Mouse (Mus musculus) hindbrain, embryonic 11.5 days (tissue): ENCODE measurements around the gene Rassf8. TPM values are rescaled to one million over a fixed set of nuclear protein-coding genes. Genes with fewer than 3 reads are reported as not detected.

Experiments used
- ATAC-seq: fragments of 200-750 bp; cut with Nextera tagmentation; 2 replicates; pipeline ENCODE4 v1.8.0; 2017; ENCODE audit warnings: mild to moderate bottlenecking, moderate TSS enrichment, moderate library complexity; ENCODE audit not compliant: low FRiP score
- DNase-seq: peaks from one replicate; pipeline ENCODE4 v3.0.0-alpha.2; 2015; ENCODE audit warnings: low spot score
- H3K27ac ChIP-seq: fragments of 300-500 bp; sonication (generic); 2 replicates; pipeline ENCODE4 v1.5.1; 2014; ENCODE audit warnings: mild to moderate bottlenecking, low read depth, low read length
- H3K27me3 ChIP-seq: fragments of 300-500 bp; sonication (generic); 2 replicates; pipeline ENCODE4 v1.6.1; 2014; ENCODE audit warnings: mild to moderate bottlenecking, low read length, moderate library complexity, mixed read lengths; ENCODE audit not compliant: control insufficient read depth, insufficient read depth
- H3K36me3 ChIP-seq: fragments of 300-500 bp; sonication (generic); 2 replicates; pipeline ENCODE4 v1.6.1; 2014; ENCODE audit warnings: mild to moderate bottlenecking, low read length, moderate library complexity, mixed read lengths; ENCODE audit not compliant: control insufficient read depth, insufficient read depth
- H3K4me1 ChIP-seq: fragments of 300-500 bp; sonication (generic); replicated peaks from 2 replicates; pipeline ENCODE4 v1.6.1; 2014; ENCODE audit warnings: low read length, mixed read lengths; ENCODE audit not compliant: control insufficient read depth, insufficient read depth
- H3K4me2 ChIP-seq: fragments of 300-500 bp; sonication (generic); replicated peaks from 2 replicates; pipeline ENCODE4 v1.6.1; 2014; ENCODE audit warnings: mild to moderate bottlenecking, low read depth, low read length
- H3K4me3 ChIP-seq: fragments of 300-500 bp; sonication (generic); 2 replicates; pipeline ENCODE4 v1.5.1; 2014; ENCODE audit warnings: low read depth, low read length
- H3K9ac ChIP-seq: fragments of 300-500 bp; sonication (generic); 2 replicates; pipeline ENCODE4 v1.6.1; 2014; ENCODE audit warnings: low read depth, low read length
- H3K9me3 ChIP-seq: fragments of 300-500 bp; sonication (generic); 2 replicates; pipeline ENCODE4 v1.6.1; 2016; ENCODE audit warnings: low read length; ENCODE audit not compliant: control insufficient read depth
- WGBS: fragments of 180-500 bp; shearing (Covaris S2); extraction: QIAGEN DNeasy Blood & Tissue Kit; methylation state at CpG from one replicate; pipeline ENCODE4 v1.1.7; 2014; 5-methylcytosine and 5-hydroxymethylcytosine counted together
- polyA plus RNA-seq: library from polyadenylated mRNA; unstranded; fragments of >200 nt; fragmentation: Nextera tagmentation; extraction: Ambion mirVana; gene quantifications from 2 replicates; pipeline ENCODE4 v1.2.1, GENCODE M21; 2014

Gene Rassf8
- 4.2 and 7.0 TPM in 2 replicates for polyA plus RNA-seq

- under 1% methylated on average over 26 of the region's 71 CpGs for whole genome bisulfite sequencing
- H3K4me2 ChIP-seq: peak within 1 kb of the TSS; percentile 74
- peaks cover 5% of the 10 kb centered on the region; the same call in 1 of the 2 replicates for H3K4me1 ChIP-seq
- H3K27me3 ChIP-seq: no peaks in the 10 kb centered on the region
- no peaks in the 10 kb centered on the region for H3K9me3 ChIP-seq
- peak within 1 kb of the TSS; percentile 63 for H3K4me3 ChIP-seq
- DNase-seq (peak; percentile 90), ATAC-seq (peak; percentile 97)
- peak within 1 kb of the TSS; percentile 79 for H3K27ac ChIP-seq
- H3K9ac ChIP-seq: peak within 1 kb of the TSS; percentile 70
- no peaks in the 10 kb centered on the region for H3K36me3 ChIP-seq
Measured at GRCm38 (mm10) chr6:145746132-145746849, at the start of gene Rassf8. Gene Rassf8 (plus strand): TSS chr6:145746748.

GRCm38 (mm10) chr6:145701021-145701540, 45.5 kb upstream of the Rassf8 start:
- no peak overlapping the region for H3K4me3 ChIP-seq
- H3K27me3 ChIP-seq: no peaks in the 10 kb centered on the region
- no peaks in the 10 kb centered on the region for H3K9me3 ChIP-seq
- 30% methylated on average over 8 of the region's 8 CpGs for WGBS
- ATAC-seq (no peak), DNase-seq (no peak)
- no peak overlapping the region for H3K9ac ChIP-seq
- H3K4me1 ChIP-seq: no peaks in the 10 kb centered on the region
- no peaks in the 10 kb centered on the region for H3K36me3 ChIP-seq
- H3K27ac ChIP-seq: no peak overlapping the region
- no peak overlapping the region for H3K4me2 ChIP-seq

GRCm38 (mm10) chr6:145703667-145704066, 42.9 kb upstream of the Rassf8 start:
- no peak overlapping the region for H3K9ac ChIP-seq
- no peak for DNase-seq
- no peak overlapping the region for H3K4me3 ChIP-seq
- no peaks in the 10 kb centered on the region for H3K4me1 ChIP-seq
- ATAC-seq: no peak
- WGBS: 75% methylated on average over 6 of the region's 6 CpGs
- no peaks in the 10 kb centered on the region for H3K27me3 ChIP-seq
- H3K27ac ChIP-seq: no peak overlapping the region
- H3K4me2 ChIP-seq: no peak overlapping the region
- H3K9me3 ChIP-seq: no peaks in the 10 kb centered on the region
- no peaks in the 10 kb centered on the region for H3K36me3 ChIP-seq

GRCm38 (mm10) chr6:145709956-145710720, 36.4 kb upstream of the Rassf8 start:
- Histone ChIP-seq H3K27me3 (no peaks in the 10 kb centered on the region), H3K4me3 (no peak overlapping the region), H3K36me3 (no peaks in the 10 kb centered on the region), H3K4me2 (no peak overlapping the region), H3K9me3 (no peaks in the 10 kb centered on the region), H3K9ac (no peak overlapping the region), H3K4me1 (peaks cover 4% of the 10 kb centered on the region), H3K27ac (no peak overlapping the region)
- 94% methylated on average over 18 of the region's 18 CpGs for WGBS
- ATAC-seq (no peak), DNase-seq (no peak)

GRCm38 (mm10) chr6:145710797-145711196, 35.8 kb upstream of the Rassf8 start:
- no peak overlapping the region for H3K4me3 ChIP-seq
- no peaks in the 10 kb centered on the region for H3K27me3 ChIP-seq
- no peaks in the 10 kb centered on the region for H3K36me3 ChIP-seq
- H3K4me2 ChIP-seq: no peak overlapping the region
- no peak for DNase-seq
- no peak overlapping the region for H3K9ac ChIP-seq
- ATAC-seq: no peak
- no peak overlapping the region for H3K27ac ChIP-seq
- H3K9me3 ChIP-seq: no peaks in the 10 kb centered on the region
- H3K4me1 ChIP-seq: peaks cover 4% of the 10 kb centered on the region
- 82% methylated on average over 3 of the region's 3 CpGs for WGBS

GRCm38 (mm10) chr6:145711320-145711719, 35.2 kb upstream of the Rassf8 start:
- no peaks in the 10 kb centered on the region for H3K27me3 ChIP-seq
- ATAC-seq (no peak), DNase-seq (no peak)
- no peaks in the 10 kb centered on the region for H3K9me3 ChIP-seq
- peaks cover 4% of the 10 kb centered on the region for H3K4me1 ChIP-seq
- no peak overlapping the region for H3K9ac ChIP-seq
- WGBS: 73% methylated on average over 5 of the region's 5 CpGs
- H3K4me3 ChIP-seq: no peak overlapping the region
- H3K36me3 ChIP-seq: no peaks in the 10 kb centered on the region
- no peak overlapping the region for H3K27ac ChIP-seq
- no peak overlapping the region for H3K4me2 ChIP-seq

GRCm38 (mm10) chr6:145713241-145714114, 33.1 kb upstream of the Rassf8 start:
- WGBS: 32% methylated on average over 8 of the region's 8 CpGs
- Histone ChIP-seq H3K27ac (no peak overlapping the region), H3K4me3 (no peak overlapping the region), H3K4me1 (peaks cover 4% of the 10 kb centered on the region), H3K9me3 (no peaks in the 10 kb centered on the region), H3K36me3 (no peaks in the 10 kb centered on the region), H3K9ac (0 out of 2 replicates have a peak overlapping the region, but pooled peaks have one; percentile 7), H3K27me3 (no peaks in the 10 kb centered on the region), H3K4me2 (no peak overlapping the region)
- 0 out of 2 replicates have a peak, but pooled peaks have one; percentile 43 for ATAC-seq
- peak; percentile 22 for DNase-seq

GRCm38 (mm10) chr6:145714131-145714530, 32.4 kb upstream of the Rassf8 start:
- Histone ChIP-seq H3K4me1 (peaks cover 4% of the 10 kb centered on the region), H3K4me2 (no peak overlapping the region), H3K4me3 (no peak overlapping the region), H3K9ac (no peak overlapping the region), H3K27me3 (no peaks in the 10 kb centered on the region), H3K9me3 (no peaks in the 10 kb centered on the region), H3K36me3 (no peaks in the 10 kb centered on the region), H3K27ac (peak overlapping the region; percentile 33; the same call in 1 of the 2 replicates)
- ATAC-seq (0 out of 2 replicates have a peak, but pooled peaks have one; percentile 12), DNase-seq (no peak)
- 52% methylated on average over 1 of the region's 1 CpGs for WGBS
